Mouse (Mus musculus) c-Kit-positive CD71-positive TER-119-positive erythroid progenitor cells, embryonic 14.5 days (primary cell): ENCODE measurements around the gene Pla2g2d.

Source experiments
- DNase-seq: peaks from one replicate; pipeline ENCODE4 v3.0.0-alpha.2; 2013; ENCODE audit warnings: low spot score

Gene Pla2g2d

DNA sequence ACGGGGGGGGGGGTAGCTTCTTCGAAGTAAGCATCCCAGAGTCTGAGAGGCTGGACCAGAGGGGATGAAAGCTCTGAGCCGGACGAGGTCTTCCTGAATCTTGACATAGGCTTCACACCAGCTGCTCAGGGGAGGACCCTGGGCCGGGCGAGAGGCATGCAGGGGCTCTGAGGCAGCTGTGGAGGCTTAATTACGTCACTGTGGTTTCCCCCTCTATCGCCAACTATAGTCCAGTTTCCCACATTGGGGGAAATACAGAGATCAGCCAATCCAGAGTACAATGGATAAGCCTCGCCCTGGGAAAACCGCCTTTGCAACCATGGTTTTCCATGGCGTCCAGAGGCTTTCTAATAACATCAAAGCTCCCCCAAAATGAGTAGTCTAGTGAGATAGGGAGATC is 51.6 kb downstream of the Pla2g2d start:
- DNase-seq, result no peak
